Mouse (Mus musculus) CD4-positive helper T cell, adult 2 months (primary cell): ENCODE results near the gene Sumo2.
"Not testable (repeated sequence)": the region's sequence is repeated elsewhere in the genome, so short reads cannot be mapped to it uniquely, and the experiment has no call there.

Experiments
- DNase-seq: peaks from one replicate; pipeline ENCODE4 v3.0.0-alpha.2; 2012; ENCODE audit warnings: low read depth, missing footprints, low spot score

Gene Sumo2

DNA sequence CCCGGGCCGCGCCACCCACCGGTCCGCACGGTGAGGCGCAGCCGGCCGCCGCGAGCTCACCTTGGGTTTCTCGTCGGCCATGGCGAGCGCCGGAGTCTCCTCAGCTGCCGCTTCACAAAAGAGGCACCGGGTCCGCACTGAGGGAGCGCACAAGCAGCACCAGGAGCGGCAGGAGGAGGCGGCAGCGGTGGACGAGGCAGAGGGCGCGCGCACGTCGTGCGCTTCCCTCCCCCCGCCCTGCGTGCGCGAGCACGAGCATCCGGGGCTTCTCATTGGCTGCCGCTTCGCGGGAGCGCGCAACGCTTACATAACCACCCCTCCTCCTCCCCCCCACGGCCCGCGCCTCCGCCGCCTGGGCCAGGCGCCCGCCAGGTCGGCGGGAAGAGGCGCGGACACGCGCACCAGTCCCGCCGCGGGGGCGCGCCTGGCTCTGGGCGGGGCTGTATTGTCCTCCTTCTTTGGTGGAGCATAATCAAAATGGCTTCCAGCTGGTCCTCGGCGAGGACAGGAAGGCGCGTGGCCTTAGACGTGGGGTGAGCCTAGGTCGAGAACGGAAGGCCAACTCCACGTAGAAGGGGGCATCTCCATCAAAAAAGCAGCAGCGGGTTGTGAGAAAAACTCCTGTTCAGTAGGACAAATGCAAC, at the start of gene Sumo2:
Sumo2 (minus strand) TSS at position 239 of the 644 bp plus-strand sequence.
- DNase-seq: peak; percentile 99

GRCm38 (mm10) chr11:115585573-115586100, 49.6 kb upstream of the Sumo2 start:
- DNase-seq: no peak

- no peak for DNase-seq
These were observed 48.4 kb upstream of the Sumo2 start for GRCm38 (mm10) chr11:115584376-115585073.

GRCm38 (mm10) chr11:115582913-115583606, 47.0 kb upstream of the Sumo2 start:
- no peak for DNase-seq

GRCm38 (mm10) chr11:115579080-115579479, 43.0 kb upstream of the Sumo2 start:
- no peak for DNase-seq

DNA sequence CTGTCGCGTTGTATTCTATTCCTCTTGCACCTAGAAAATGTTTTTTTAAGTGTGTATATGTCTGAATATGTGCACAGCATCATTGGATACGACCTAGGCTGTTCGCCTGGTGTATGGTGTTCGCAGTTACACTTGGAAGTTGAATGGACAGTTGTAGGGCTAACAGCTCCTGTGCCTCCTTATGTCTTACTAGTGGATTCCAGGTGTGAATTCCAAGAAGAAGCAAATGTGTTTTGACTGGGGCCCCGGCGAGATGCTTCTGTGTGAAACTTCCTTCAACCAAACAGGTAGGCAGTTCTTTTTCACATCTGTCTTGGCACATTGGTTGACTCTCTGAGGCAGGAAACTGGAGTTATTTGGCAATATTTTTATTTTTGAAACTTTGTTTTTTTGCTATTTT, 28.9 kb upstream of the Sumo2 start:
- DNase-seq: no peak

DNA sequence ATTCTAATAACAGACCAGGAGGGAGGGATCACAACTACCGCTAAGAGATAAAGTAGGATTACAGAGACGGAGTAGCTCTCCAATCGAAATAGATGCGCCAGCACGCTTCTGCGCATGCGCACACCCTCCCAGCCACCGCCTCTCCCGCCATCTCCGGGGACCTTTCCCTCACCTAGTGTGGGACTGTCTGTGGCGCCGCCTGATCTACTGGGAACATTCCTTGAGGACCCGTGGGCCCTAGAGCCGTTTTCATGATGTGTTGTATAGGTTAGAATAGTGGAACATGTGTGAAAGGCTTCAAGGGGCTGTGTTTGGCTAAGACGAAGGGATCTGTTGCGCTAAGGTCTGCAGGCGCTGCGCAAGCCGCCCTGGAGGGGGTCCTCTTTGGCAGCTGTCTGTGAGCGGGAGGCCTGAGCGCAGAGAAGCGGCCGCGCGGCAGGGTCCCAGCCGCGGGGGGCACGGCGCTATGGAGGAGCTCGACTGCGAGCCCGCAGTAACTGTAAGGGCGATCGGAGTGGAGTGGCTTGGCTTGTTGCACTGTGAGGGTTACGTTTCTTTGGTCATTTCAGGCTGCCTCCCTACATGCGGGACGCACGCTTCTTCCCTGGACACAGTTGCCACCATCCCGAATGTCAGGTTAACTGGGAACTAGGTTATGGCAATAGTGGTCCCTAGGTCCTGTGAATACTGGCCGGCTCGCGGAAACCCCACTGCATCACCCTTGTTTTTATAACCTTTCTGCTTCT, 28.2 kb upstream of the Sumo2 start, which contains the start of gene Nup85:
Nup85 (plus strand) TSS at position 371 of the 746 bp plus-strand sequence.
- DNase-seq: peak; percentile 94

DNA sequence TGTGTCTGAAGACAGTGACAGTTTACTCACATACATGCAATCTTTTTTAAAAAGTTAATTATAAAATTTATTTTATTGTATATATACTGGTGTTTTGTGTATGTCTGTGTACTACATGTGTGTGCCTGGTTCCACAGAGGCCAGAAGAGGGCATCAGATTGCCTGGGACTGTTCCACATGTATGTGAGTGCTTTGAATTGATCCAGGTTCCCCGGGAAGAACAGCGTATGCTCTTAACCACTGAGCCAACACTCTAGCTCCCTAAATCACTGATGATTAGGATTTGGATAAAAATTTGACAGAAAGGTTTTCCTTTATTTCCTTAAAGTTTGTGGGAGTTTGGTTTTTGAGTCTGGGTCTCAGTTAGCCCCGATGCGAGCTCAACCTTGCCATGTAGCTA, 27.3 kb upstream of the Sumo2 start:
- DNase-seq: peak; percentile 31

GRCm38 (mm10) chr11:115555717-115556116, 19.6 kb upstream of the Sumo2 start:
- DNase-seq: no peak

- DNase-seq: peak; percentile 47
These were observed 16.7 kb upstream of the Sumo2 start for GRCm38 (mm10) chr11:115552783-115553182.

DNA sequence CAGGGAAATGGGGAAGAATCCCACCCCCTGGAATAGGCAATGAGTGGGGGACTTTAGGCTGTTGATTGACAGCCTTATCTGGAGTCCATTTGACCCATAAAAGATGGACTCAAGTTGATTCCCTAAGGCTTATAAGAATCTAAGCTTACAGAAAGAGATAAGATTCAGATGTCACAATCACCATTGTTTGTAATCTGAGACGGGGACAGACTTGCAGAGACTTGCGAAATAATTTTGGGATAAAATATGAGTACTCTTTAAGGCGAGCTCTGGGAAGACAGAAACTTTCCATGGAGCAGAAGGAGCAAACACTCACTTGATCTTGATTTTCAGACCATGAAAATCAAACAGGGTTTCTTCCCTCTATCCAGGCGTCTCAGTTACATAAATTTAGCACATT, 7.5 kb upstream of the Sumo2 start:
- no peak for DNase-seq

DNA sequence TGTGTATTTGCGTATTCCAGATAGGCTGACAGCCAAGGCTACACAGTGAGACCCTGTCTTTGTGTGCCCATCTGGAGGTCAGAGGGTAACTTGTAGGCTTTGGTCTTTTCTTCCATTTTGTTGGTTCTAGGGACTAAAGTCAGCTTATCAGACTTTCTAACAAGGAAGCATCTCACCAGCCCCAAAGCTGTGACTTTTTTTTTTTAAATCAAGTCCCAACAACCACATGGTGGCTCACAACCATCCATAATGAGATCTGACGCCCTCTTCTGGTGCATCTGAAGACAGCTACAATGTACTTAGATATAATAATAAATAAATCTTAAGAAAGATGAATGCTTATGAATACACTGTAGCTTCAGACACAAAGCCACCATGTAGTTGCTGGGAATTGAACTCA, 2.0 kb upstream of the Sumo2 start:
- peak; percentile 45 for DNase-seq

DNA sequence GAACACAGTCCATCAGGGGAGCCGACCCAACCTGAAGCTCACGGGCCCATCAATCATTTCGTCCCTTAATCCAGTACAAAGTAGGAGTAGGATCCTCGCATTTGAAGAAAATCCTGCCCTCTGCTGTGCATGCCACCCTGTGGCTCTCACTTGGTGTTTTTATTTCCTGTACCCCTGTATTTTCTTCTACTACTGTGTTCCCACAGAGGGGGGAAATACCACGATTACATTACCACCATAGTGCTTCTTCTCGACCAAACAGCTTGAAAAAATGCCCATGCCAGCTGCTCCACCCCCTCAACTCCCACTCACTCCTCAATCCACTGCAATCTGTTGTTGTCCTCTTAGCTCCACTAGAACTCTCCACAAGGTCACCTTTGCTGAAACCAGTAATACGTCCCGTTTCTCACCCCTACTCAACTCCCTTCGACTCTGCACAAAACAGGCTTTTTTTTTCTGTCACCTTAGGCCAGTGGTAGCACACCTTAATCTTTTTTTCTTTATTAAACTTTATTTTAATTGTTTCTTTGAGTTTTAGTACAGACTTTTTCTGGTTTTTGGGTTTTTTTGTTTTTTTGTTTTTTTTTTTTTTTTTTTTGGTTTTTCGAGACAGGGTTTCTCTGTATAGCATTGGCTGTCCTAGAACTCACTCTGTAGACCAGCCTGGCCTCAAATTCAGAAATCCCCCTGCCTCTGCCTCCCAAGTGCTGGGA, 936 bp upstream of the Sumo2 start:
- DNase-seq: peak; percentile 42

DNA sequence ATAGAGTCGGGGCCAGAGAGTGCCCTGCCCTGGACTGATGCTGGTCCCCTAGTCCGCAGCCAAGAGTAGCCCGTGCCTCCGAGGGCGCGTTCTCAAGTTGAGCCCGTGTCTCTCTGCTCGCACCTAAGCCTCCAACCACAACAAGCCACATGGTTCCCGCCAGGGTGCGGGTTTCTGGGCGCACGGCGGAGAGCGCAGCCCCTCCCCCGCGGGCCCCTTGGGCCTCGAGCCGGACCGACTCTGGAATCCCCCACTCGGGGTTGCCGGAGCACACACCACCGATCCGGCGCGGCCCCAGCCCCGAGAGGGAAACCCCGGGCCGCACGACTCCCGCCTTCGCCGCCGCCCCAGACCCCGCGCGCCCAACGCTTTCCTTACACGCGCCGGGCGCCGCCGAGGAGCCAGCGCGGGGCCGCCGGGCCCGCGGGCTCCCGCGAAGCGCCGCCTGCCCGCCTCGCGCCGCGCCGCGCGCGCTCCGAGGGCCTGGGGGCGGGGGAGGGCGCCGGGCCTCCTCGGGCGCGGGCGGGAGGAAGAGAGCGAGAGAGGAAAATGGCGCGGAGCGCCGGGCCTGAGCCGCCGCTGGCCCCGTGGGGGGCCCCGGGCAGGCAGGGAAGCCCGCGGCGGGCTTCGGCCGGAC, 557 bp downstream of the Sumo2 start:
- peak; percentile 84 for DNase-seq

- peak; percentile 28 for DNase-seq
These were observed 1.2 kb downstream of the Sumo2 start for GRCm38 (mm10) chr11:115534759-115535371.

- not testable (repeated sequence) for DNase-seq
These were observed 9.6 kb downstream of the Sumo2 start for GRCm38 (mm10) chr11:115526446-115526845.

GRCm38 (mm10) chr11:115522703-115523102, 13.4 kb downstream of the Sumo2 start:
- no peak for DNase-seq

- DNase-seq: no peak
These were observed 13.8 kb downstream of the Sumo2 start for GRCm38 (mm10) chr11:115522238-115522637.

- DNase-seq: no peak
These were observed 15.0 kb downstream of the Sumo2 start for GRCm38 (mm10) chr11:115521080-115521479.

DNA sequence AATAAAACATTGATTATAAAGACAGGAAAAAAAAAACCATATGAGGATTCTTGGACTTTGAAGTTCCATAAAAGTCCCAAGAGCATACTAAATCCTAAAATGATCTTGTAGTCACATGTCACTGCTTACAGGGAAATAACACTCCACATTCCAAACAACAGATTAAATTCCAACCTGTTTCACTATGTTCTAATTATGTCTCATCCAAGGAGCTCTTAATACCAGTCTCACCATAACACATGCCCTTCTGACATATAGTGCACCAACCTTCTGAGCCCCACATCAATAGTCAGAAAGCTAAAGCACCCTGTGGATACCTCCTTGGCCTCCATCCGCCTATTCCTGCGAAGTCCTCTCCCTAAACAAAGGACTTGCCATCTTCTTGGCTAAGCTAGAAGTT, 15.9 kb downstream of the Sumo2 start:
- no peak for DNase-seq
